Mouse (Mus musculus) left cerebral cortex, adult 8-10 months (tissue): Measurements from ENCODE around the gene Cptp. TPM values are rescaled to one million over a fixed set of nuclear protein-coding genes. Genes with fewer than 3 reads are reported as not detected.

Experiments used
- DNase-seq, 2 experiments: peaks; one replicate each; pipeline ENCODE4 v3.0.0; 2022; ENCODE audit warnings: low spot score in 2 of 2
- total RNA-seq, 4 experiments: library from RNA; stranded (reverse); gene quantifications; 2 replicates each; pipeline ENCODE4 v1.2.4; 2022

The Cptp gene
- total RNA-seq, result 10 to 100 TPM; 30.1 to 48.4 (median 33.7) TPM

DNA sequence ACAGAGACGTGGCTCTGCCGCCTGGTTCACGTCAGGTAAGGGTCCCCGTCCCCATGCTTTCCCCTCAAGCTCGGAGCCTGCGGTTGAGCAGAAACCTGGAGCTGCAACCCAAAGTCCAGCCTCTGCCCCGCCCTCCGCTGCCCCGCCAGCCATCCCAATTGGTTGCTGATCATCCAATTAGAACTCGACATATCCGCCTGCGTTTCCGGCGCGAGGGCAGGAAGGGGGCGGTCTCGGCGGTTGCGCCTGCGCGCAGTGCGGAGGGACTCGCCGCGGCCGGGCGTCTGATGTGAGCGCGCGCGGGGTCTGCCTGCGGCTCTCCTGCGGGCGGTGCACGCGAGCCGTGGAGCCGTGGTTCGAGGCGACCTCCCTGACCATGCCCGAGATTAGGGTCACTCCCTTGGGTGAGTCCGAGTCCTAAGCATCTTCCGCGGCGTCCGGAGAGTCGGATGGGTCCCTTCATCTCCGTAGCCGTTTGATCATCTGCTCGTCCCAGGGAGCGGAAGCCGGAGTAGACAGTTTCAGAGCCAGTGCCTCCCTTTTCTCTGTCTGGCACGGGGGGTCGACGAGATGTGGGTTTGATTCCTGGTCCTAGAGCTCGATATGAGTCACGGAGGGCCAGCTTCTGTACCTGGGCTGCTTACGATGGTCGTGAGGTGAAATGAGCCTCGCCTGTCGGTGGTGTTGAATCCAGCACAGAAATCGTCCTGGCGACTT, at the start of gene Cptp, which contains the start of gene Ints11:
TSS of gene Cptp (minus strand) at position 124 of the 717 bp plus-strand sequence.
TSS of gene Ints11 (plus strand) at position 230 of the 717 bp plus-strand sequence.
- peak; percentile 90 to 91 for DNase-seq

DNA sequence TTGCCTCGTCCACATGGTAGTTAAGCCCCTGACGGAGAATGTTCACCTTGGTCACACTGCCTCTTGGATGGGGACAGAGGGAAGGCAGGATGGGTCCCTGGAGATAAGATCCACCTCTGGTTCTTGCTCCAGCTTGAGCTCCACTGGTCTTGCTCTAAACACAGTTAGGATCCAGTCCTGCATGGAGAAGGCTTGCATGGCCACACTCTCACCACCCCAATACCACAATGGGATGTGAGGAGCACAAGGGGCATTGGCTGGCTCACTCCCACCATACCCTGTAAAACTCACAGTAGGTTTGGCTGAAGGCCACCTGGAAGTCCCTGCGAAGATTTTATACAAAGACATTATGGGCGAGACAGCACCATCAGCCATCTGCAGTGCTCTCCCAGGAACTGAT, 39.5 kb upstream of the Cptp start:
- peak in 1 of 2 experiments; percentile 1 for DNase-seq

DNA sequence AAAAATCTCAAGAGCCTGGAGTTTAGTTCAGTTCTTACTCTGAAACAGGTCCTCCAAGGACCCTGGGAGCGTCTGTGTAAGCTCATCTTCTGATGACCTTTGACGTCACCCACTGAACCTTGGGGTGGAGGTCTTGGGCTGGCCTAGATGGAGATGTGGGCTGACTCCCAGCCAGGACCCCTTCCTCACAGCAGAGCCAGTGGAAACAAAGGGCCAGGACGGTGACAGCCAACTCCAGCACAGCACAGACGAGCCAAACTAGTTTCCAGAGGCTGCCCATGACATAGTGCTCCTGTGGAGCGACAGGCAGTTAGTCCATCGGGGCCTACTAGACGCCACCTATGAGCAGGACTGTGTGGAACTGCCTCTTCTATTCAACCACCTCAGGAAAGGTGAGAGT, 39.0 kb upstream of the Cptp start:
- DNase-seq, result peak; percentile 4 to 10

DNA sequence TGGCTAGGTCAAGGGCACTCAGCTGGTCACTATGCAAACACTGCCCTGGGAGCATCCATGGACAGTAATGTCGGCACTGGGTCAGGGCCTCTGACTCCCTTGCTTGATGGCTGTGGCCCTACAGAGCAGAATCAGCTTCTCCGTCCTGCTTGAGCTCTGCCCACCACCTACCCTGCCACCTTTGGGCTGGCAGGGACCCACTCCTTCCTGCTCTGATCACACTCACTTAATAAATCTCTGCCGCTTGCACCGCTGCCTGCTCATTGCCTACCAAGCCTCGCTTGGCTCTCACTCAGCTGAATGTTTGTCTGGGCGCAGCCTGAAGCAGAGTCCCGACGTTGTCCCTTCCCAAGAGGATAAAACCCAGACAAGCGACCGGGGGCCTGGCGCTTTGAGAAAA, 37.8 kb upstream of the Cptp start:
- peak in 1 of 2 experiments; percentile 5 for DNase-seq

DNA sequence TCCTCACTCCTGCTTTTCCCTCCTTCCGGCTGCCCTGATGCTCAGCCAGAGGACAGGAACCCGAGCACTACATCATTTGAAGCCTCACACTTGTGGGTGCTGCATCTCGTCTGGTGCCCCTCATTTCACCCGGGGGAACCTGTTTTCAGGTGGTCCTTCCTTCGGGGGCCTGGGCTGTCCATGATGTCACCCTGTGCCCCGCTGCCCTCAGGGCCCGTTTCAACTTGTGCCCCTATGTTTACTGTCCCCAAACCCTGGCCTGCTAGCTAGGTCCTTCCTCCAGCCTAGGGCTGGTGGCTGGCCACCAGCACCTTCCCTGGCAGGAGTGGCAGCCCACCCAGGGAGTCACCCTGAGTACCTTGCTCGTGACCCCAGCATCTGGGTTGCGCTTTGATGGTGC, 36.9 kb upstream of the Cptp start:
- peak; percentile 1 to 7 for DNase-seq

DNA sequence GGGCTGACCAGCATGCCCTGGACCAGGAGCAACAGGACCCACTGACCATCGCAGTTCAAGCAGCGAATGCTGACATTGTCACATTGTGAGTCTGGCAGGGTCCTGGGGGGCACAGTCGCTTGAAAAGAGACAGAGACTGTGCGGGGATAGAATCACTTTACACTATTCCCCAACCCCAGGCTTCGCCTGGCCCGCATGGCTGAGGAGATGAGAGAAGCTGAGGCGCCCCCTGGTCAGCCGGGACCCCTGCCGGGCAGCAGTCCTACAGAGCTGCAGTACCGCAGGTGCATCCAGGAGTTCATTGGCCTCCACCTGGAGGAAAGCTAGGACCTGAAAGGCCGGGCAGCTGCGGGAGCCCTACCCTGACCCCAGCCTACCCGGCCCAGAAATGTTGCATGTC, 36.4 kb upstream of the Cptp start:
- DNase-seq, result no peak

DNA sequence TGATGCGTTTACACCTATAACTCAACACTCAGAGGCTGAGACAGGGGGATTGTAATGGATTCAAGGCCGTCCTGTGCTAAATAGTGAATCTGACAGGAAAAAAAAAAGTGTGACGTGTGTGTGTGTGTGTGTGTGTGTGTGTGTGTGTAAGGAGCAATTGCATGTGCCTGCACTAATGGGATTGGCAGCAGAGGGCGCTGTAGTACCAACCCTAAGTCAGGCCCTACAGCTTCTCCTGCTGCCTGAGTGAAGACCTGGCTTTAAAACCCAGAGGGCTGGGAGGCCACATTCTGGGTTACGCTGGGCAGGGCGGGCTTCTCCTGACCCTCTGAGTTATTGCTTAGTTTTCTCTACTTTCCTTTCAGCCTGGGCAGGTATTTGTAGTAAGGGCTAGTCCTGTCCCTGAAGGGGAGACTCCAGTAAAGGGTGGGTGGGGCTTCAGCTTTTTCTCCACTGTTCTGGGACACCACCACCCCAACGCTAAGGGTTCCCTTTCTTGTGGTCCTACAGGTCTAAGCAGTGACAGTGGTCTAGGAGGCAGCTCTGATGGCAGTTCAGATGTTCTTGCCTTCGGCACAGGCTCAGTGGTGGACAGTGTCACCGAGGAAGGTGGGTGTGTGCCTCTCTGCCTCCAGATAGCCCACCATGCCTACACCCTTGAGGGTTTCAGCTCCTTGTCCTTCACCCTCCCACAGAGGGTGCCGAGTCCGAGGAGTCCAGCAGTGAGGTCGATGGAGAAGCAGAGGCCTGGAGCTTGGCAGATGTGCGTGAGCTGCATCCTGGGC, 35.3 kb upstream of the Cptp start:
- peak; percentile 1 to 6 for DNase-seq

DNA sequence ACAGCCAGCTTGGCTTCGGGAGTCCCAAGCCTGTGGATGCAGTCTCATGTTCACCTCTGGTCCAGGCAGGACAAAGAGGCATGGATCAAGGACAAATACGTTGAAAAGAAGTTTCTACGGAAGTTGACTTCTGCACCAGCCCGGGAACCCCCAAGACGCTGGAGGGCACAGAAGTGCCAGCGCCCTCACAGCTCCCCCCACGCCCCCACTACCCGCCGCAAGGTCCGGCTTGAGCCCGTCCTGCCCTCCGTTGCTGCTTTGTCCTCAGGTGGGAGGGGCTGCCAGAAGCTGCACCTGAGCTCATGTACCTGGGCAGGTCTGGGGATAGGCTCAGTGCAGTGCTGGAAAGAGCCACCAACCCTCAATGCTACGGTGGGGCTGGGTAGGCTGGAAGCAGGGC, 34.0 kb upstream of the Cptp start:
- DNase-seq, result no peak

DNA sequence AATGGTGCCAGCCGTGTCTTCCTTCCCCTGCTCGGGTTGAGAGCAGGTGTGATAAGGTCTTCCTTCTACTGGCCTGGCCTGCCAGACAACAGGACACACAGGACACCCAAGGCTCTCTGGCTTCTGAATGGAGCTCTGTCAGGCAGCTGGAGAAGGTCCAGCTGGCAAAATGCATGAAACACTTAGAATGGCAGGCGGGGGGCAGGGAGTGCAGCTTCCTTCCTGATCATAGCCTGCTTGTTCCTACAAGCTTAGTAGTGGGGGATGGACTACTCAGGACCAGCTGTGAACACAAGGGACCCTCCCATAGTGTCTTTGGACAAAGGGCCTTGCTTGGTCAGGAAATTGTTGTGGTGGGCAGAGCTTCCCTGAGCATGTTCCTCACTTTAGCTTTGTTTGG, 32.0 kb upstream of the Cptp start:
- peak; percentile 4 to 47 for DNase-seq

DNA sequence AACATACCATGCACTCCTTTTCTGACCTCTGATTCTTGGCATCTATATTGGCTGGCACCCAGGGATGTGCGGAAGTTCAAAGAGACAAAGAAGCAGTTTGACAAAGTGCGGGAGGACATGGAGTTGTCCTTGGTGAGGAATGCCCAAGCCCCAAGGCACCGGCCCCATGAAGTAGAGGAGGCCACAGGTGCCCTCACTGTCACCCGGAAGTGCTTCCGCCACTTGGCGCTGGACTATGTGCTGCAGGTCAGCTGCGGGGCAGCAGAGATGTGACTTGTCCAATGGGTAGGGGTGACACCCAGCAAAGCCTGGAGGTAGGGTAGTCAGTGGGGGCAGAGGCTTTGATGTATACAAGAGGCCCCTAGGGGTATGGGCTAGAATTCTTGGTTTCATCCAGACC, 30.1 kb upstream of the Cptp start:
- no peak for DNase-seq

DNA sequence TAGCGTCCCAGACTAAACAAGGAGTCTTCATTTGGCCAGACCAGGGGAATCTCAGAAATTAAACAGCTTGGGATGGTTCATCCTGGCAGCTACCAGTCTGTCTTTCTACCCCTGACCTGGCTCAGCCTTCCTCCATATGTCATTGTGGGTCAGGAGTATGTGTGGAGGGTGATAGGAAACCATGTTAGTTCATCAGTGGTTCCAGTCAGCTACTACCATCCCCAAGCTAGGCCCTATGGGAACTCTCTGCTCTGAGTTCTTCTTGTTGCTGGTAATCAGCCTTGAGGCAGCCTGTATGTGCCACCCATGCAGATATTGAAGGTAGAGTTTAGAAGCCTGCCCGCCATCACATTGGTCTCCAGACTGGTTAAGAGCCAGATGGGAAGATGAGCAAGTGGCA, 29.1 kb upstream of the Cptp start:
- no peak for DNase-seq

DNA sequence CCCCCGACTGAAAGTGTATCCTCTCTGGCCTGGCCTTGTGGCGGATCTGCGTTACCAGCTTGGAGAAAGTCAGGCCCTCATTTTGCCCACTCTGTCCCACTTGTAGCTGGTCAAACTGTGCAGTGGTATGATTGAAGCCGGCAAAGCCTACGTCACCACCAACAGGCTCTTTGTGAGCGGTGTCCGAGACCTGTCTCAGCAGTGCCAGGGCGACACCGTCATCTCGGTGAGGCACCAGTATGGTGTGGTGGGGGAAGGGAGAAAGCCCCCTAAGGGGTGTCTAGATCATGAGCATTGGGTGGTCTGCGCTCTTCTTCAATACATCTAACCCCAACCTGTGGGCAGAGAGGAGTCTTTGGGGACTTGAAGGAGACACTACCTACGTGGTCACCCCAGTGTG, 27.2 kb upstream of the Cptp start:
- DNase-seq, result peak in 1 of 2 experiments; percentile 1

DNA sequence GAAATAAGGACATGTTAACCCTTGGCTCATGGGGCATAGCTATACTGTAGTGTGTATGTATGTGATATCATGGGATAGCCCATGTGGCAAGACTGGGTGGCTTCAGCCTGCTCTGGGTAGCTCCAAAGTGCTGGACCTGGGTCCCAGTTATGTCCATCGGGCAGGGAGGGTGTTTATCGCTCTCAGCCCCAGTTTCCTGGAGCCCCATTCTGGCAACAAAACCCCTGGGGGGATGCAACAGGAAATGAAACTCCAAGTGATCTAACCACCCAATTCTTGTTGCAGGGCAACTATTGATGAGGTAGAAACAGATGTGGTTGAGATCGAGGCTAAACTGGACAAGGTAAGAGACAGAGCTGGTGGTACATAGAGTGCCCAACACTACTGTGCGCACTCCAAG, 26.6 kb upstream of the Cptp start:
- no peak for DNase-seq

DNA sequence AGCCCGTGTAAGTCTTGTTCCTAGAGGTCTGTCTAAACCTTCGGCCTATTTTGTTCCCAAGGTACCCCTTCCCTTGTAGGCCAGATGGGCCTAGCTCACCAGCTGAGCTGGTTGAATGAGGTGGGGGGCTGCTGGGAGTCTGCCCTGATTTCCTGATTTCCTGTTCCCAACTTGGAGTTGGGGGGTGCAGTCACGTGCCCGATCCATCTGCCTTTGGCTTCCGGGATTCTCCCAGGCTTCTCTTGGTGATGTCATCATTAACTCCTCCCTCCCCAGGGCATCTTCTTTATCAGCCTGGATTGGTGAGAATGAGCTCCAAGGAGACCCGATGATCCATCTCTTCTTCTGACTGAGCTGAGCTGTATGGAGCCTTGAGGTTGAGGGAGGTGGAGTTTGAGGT, 26.0 kb upstream of the Cptp start:
- DNase-seq, result peak; percentile 64 to 65

DNA sequence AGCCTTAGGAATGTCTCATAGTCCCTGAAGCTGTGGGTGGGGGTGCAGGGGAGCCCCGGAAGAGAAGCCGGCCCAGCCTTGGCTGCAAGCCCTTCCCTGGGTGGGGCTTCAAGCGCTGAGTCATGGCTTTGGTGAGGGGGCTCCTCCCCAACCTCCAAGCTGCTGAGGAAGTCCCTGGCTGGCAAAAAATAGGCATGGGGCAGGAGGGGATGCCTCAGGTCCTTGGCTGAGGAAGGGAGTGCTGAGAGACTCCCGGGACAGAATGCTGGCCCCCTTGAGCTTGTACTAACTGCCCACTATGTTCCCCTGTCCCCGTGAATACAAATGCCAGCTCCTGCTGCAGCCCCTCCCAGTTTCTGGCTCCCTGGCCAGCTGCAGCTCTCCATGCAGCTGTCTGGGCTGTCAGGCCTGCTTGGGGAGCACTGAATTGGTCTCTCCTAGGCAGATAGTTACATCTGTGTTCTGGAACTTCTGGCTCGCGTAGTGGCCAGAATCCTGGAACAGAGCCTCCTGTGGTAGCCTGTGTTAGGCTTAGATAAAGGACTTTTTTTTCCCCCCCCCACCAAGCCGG, 25.2 kb upstream of the Cptp start:
- DNase-seq, result peak; percentile 51 to 80

DNA sequence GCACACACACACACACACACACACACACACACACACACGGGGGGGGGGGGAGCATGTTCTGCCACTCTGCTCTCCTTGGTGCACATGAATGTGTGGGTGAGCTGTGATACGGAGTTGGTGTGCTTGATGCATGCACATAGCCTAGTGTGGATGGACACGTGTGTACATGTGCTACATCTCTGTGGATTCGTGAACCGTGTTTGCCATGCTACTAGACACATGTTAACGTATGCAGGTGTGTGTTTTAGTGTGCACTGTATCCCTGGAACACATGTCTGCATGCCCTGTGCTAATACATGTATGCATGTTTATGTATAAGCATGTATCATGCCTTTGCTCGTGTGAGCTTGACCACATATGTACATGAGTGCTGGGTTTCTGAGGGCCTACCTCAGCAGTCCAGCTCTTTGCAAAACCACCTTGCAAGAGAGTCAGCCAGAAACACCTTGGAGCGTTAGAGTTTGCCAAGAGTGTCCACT, 24.0 kb upstream of the Cptp start:
- peak in 1 of 2 experiments; percentile 2 for DNase-seq

DNA sequence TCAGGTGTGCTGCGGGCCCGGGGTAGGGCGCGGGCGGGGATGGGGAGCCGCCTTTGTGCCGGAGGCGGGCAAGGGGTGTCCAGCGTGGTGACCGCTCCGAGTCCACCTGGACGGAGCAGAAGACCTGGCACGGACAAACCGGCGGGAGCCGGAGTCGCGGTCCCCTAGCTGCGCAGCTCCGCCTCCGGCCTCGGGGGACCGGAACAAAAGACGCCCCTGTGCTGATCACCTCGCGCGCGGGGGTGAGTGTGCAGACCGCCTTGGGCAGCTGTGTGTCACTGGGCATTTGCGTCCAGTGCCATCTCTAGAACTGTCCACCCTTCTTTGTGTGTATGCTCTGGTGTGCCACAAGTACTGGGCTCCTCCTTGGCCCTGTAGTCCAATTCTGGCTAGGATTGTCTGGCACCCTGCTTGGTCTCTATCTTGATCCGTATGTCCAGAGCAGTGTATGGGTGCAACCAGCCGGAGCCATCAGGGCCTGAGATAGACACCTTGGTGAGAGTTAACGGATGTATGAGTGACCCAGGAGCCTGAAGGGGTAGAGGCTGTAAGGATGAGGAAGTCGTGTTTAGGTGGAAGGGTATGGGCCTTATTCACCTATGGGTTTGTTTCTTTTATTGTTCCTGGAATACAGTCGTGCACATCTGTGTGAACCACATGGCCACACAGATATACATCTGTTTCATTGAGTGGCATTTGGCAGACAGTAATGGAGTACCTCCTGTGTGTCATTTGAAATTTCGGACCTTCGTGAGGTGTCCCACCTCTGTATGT, 23.4 kb upstream of the Cptp start:
- peak in 1 of 2 experiments; percentile 28 for DNase-seq

DNA sequence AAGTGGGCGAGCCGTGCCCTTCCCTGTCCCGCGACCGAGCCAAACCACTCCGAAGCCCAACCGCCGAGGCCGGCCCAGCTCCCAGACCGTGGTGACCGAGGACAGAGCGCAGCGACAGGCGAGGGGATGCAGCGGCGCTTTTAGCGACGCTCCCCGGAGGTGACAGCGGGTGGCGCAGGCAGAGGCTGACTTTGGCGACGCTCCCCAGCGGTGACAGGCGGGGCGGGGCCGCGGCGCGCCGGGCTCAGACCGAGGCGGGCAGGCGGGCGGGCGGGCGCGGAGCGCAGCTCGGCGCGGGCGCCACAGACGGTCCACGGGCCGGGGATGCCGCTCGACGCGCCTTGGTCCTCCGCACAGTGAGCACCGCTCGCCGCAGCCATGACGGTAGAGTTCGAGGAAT, 22.8 kb upstream of the Cptp start:
- DNase-seq, result peak in 1 of 2 experiments; percentile 71

DNA sequence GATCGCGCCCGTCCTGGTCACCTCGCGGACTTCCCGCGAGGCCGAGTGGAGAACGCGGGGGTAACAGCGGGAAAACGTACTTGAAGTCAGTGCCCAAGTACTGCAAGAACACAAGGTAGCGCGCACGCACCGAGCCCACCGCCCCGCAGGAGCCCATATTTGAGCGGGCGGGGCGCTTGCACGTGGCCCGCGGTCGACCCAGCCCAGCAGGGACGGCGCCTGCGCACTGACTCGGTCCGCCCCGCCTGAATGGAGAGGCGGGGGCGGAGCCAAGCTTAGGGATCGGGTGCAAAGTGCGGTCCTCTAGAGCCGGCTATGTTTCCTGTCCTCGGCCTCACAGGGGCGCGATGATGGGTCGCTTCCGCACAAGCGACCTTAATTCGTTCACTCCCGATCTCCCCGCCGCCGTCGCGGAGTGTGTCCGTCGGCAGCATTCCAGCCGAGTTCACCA, 22.3 kb upstream of the Cptp start, which contains the start of the genes Pusl1 and Acap3:
TSS of gene Pusl1 (minus strand) at position 231 of the 451 bp plus-strand sequence.
TSS of gene Acap3 (plus strand) at position 272 of the 451 bp plus-strand sequence.
- DNase-seq, result peak; percentile 87 to 94

DNA sequence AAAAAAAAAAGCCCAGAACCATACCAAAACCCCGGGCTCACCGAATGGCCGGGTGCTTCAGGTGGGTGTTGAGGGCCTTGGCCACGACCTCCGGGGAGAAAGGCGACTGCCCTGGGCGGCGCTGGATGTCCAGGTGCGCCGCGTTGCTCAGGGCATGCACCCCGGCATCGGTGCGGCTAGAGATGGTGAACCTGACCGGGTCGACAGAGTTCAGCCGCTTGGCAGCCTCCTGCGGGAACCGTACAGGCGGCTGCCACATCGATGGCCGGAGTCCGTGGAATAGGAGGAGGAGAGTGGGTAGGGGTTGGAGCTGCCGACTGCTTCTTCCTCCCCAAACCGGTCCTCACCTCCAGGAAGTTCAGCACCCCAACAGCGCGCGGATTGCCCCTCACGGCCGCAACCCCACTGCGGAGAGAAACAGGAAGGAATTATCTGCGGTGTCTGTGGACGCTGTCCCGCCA, 21.8 kb upstream of the Cptp start:
- peak in 1 of 2 experiments; percentile 21 for DNase-seq

DNA sequence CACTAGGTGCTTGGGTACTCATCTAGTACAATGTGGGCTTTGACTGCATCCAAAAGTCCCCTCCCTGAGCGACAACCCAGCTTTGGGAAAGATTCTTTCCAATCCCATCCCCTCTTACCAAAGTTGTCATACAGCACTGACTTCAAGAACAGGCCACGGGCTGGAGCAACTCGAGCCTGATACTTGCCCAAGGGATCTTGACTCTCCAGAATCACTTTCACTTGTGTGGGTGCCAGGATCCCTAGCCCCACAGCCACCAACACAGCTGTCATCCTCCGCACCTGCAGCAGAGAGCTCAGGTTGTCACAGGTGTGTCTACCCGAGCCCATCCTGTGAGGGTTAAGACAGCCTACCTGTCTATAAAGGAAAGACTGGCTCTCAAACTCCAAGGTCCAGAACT, 20.1 kb upstream of the Cptp start:
- DNase-seq, result no peak
